Mouse (Mus musculus): ENCODE data around the gene Surf6.
A peak's percentile ranks its signal among the peaks of the same experiment; 100 is the strongest.

GRCm38 (mm10) chr2:26910124-26910993 lies 7.7 kb upstream of the Surf6 start, which contains the start of the genes Med22 and Rpl7a:
- TF ChIP-seq POLR2A (IDR thresholded peaks at IDR 0.05; ENCODE audit: low read depth, low read length): peak; percentile 74
- no peak for TF ChIP-seq CTCF (IDR thresholded peaks at IDR 0.05; ENCODE audit: extremely low read depth, insufficient read depth, insufficient read length, insufficient replicate concordance)
